Mouse (Mus musculus): Measurements from ENCODE around the gene Sox1.

The Sox1 gene

DNA sequence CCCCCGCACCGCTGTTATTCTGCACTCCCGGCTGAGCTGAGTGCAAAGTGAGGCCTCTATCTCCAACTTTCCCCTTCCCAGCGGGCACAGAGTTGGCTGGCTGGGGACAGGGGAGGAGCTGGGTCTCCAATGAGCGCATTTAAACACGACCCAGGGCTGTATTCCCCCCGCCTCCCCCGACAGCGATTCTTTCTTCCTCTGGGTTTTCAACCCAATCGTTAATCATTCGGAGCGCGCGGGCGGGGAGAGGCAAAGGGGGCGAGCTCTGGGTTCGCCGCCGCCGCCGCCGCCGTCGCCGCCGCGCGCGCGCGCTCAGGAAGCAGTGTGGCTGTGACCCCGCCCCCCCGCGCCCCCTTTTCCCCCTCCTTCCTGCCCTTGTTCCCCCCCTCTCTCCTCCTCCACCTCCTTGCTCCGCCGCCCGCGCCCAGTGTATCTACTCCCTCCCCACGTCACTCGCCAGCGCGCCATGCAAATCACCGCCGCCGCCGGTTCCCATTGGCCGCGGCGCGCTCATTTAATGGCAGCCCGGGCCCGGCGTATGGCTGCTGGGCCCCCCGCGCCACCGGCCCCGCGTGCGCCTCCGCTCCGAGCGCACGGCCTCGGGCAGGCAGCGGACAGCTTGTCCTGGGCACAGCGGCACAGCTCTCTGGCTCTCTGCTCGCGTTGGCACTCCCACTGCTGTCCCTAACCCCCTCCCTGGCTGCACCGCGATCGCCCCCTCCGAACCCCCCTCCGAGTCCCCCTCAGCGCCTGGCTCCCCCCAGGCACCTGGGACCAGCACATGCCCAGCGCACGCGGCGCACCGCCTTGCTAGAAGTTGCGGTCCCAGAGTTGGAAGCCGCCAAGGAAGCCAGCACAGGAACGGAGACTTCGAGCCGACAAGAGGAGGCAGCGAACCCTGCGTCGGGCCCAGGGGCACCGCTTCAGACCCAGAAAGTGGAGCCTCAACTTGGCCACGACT, at the start of gene Sox1:
TSS of gene Sox1 (plus strand) at position 225 of the 961 bp plus-strand sequence.
- peak in 1 of 2 experiments; percentile 79 for DNase-seq (ENCODE audit: low spot score in 2 of 2)

DNA sequence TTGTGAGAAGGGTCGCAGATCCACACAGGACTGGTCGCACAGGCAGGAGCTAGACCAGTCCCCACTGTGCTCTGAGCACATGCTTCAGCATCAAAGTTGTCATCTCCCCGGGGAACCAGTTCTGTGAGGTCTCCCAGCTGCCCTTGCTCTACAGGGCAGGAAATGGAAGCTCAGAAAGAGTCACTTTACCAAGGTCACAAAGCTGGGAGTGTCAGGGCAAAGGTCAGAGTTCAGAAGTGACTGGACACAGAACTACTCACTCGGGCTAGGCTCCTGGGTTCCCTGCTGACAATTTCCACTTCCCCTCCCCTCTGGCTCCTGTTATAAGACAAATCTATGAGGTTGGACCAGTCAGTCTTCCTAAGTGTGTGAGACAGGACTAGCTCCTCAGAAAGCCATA, 49.2 kb upstream of the Sox1 start:
- no peak for DNase-seq (ENCODE audit: low spot score in 2 of 2)

DNA sequence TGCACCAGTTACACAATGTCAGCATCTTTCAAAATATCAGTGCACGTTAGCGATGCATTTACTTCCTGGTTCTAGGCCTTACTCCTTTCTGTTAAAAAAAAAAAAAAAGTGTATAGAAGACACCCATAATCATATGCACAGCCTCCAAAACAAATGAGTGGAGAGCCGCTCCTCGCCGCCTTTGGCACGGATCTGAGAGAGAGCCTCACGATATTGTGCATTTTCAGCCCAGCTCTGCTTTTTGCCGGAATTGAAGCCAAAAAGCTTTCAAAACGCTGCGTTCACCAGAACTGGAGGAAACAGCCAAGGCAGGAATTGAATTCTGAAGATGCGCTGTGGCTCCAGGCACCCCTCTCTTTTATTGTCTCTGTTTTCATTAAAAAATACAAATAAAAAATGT, 48.2 kb upstream of the Sox1 start:
- DNase-seq (ENCODE audit: low spot score in 2 of 2): no peak

DNA sequence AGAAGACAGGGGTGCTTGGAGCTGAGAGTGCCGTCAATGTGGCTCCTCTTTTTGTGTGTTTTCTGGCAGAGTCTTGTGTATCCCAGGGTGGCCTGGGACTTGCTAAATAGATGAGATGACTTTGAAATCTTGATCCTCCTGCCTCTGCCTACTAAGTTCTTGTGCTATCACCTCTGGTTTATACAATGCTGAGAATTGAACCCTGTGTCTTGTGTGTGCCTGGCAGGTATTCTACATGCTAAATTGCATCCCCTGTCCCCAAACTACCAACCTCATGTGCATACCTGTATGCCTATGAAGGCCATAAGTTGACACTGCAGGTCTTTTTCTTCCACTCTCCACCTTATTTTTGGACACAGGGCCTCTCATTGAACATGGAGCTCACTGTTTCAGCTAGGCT, 46.8 kb upstream of the Sox1 start:
- no peak for DNase-seq (ENCODE audit: low spot score in 2 of 2)

DNA sequence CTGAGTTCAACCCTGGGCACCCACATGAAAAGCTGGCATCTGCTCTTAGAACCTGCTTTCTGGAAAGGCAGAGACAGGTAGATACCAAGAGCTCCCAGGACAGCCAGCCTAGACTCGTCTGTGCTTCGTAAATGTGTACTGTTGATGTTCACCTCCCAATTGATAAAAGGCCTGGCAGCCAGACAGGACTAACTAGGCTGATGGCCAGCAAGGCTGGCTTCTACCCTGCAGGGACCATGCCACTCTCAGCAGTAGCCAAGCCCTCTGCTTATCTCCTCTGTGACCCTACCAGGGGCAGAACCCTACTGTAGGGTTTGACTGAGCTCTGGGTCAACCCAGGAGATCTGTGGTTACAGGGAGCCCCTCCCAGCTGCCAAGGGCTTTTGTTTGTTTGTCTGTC, 45.5 kb upstream of the Sox1 start:
- DNase-seq (ENCODE audit: low spot score in 2 of 2): no peak

DNA sequence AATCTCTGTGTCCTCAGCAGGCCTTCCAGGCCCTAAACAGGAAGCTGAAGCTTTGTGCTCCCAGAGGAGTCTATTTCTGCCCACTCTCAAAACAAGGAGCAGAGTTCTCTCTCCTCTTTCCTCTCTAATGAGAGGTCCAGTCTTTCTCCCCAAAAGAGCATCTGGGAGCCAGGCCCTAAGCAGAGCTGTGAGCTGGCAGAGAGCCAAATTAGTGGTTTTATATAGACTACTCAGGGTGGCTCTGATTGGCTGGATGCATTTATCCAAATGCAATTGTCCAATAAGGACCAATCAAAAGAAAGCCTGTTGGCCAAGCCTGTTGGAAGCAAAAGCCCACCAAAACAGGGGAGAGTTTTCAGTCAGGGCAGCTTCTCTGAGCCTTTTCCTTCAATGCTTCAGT, 44.0 kb upstream of the Sox1 start:
- DNase-seq (ENCODE audit: low spot score in 2 of 2): no peak

DNA sequence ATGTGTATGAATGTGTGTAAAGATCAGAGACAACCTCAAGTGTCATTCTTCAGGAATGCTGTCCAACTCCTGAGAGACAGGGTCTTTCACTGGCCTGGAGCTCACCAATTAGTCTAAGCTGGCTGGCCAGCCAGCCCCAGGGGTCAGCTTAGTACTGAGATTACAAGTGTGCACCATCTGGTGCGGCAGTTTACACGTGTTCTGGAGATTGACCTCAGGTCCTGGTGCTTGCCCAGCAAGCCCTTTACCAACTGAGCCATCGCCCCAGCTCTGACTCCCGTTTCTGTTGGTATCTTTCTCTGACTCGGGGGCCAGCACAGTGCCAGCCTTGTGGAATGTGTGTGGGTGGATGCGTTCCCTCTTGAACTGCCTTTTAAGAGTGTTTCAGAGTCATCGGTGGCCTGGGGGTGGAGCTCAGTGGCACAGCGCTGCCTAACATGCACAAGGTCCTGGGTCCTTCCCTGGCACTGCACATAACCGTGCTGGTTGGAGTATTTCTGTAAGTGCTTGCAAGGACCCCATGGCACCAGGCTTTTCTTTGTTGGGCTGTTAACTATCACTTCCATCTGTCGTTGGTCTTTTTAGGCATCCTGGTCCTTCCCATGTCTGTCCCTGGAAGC, 40.6 kb upstream of the Sox1 start:
- DNase-seq (ENCODE audit: low spot score in 2 of 2): no peak

DNA sequence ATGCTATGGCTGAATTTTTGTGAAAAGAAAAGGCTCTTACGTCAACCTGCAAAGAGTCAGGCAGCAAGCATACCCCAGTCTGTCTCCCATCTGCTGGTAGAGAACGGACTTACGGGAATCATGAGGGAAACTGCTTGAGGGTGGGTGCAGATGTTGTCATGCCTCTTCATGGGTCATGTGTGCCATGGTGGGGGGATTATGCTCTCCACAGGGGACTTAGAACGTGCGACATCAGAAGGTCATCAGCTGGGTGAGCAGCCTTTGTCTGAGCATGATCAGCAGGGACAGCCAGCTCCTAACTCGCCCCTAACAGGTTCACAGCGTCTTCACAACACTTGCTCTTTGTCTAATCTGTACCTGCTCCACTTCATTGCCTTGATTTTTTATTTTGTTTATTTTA, 26.9 kb upstream of the Sox1 start:
- DNase-seq (ENCODE audit: low spot score in 2 of 2): no peak

DNA sequence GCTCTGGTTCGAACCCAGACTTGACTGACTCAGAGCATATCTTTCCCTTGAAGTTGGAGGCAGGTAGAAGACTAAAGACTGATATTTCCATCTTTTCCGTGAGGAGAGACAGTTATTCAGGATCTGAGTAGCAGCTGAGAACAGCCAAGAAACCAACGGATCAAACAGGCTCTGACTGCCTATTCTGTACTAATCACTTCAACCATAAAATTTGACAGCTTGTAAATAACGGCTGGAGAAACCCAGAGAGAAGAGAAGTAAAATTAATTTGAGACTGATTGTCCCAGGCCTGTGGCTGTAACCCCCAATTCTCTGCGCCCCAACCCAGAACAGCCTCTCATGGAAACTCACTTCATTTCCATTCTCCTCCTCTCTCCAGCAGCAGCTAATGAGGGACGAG, 26.2 kb upstream of the Sox1 start:
- no peak for DNase-seq (ENCODE audit: low spot score in 2 of 2)

DNA sequence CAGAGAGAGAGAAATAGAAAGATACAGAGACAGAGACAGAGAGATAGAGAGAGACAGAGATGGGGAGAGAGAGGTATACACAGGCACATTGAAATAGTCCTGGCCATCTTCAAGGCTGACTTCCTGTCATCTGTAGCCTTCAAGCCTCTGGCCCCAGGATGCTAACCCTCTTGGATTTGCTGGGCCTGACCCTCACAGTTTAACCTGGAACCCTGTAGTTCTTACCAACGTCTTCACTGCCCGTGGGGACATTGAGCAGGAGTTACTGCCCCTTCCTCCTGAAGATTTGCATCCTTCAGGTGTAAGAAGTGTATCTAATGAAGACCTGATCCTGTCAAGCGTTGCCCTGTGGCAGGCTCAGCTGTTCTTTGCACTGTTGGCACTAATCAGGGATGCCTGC, 14.0 kb upstream of the Sox1 start:
- DNase-seq (ENCODE audit: low spot score in 2 of 2): no peak

DNA sequence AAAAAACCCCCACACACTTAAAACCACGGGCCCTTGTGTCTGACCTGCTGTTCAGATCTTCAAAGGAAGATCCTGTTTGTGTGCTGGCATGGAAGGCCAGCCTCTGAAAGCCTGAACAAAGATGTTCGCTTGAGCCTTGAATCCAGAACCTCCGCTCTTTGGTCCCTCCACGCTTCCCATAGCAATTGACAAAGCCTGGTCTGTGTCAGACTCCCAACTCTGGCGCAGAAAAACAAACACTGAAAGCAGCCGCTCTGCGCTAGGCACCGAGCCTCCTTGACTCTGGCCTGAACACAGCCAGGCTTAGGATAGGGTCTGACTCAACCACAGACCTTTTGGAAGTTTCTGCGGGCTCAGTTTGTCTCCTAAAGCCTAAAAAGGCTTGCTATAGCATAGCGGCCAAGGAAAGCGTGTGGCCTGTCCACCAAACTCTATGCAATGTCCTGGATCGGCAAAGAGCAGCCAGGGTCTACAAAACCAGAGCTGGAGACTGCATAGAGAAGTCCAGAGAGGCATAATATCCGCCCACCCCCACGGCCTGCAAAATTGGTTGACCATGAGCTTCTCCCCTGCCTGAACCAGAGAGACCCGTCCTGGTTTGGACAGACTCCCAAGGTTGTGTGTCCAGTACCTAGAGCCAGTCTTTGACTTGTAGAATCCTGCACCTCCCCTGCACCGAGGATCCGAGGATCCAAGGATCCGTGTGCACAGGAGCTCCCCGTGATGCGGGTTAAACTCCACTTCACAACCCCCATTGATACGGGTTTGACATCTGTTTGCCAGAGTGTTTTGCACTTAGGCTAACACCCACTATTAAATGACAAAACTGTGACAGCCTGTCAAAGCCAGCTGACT, 12.2 kb upstream of the Sox1 start:
- no peak for DNase-seq (ENCODE audit: low spot score in 2 of 2)

DNA sequence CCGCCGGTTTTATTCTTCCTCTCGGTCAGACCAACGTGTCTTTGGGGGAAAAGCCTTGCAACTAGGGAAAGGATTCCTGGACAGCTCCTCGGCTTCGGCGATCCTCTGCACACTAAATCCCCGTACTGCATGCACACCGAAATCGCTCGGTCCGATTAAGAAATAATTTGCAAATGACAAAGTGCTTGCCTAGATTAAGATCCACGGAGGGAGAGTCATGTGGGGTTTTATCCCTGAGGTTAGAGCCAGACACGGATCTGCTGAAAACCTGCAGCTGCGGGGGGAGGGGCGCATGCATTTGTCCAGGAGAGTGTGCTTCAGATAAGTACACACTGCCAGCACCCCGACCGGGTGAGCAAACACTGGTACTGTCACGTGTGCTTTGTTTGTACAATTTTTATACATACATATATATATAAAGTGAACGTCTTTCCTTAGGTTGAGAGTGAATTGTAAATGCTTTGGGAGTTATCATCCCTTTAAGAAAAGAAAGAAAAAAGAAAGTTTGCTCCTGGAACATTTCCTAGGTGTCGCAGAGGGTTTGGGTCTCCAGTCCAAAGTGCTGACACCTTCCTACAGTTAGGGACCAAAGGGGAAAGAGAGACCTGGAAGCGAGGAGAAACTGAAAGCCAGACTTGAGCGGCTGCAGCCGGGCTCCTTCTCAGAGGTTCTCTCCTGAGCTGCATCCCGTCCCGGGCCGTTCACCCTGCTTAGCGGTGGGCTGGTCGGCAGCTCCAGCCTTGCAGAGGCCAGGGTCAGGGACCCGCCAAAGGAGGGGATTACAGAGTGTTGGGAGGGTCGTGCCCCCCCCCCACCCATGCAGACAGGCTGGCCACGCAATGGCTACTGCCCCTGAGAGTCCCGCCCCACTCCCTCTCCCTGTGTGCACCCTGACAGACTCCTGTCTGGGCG, 10.9 kb upstream of the Sox1 start:
- DNase-seq (ENCODE audit: low spot score in 2 of 2): no peak

DNA sequence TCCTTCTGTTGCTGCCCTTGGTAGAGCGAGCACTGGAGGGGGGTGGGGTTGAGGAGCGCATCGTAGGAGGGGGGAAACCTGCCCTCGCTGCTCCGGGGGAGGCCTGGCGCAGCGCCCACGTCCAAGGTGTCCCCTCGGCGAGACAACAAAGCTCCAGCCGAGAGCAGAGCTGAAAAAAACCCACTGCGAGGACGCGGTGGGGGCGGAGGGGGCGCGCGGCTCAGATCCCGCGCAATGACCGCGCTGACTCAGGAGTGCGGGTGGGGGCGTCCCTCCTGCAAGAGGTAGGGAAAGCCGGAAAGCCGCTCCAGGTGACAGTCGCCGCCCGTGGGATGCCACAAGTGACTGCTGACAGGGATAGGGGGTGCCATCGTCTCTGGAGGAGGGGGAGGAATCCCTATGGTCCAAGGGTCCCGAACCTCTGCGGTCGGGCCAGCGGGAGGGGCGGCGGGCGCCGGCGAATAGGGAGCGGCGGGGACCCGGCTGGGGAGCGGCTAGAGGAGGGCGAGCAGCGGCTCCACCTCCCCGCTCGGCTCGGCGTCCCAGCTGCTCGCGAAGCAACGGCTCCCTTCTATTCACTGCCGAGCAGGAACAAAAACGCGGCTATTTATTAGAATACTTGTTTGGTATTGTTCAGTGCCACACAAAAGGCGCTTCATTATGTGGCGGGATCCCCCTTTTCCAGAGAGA, 10.0 kb upstream of the Sox1 start:
- no peak for DNase-seq (ENCODE audit: low spot score in 2 of 2)

DNA sequence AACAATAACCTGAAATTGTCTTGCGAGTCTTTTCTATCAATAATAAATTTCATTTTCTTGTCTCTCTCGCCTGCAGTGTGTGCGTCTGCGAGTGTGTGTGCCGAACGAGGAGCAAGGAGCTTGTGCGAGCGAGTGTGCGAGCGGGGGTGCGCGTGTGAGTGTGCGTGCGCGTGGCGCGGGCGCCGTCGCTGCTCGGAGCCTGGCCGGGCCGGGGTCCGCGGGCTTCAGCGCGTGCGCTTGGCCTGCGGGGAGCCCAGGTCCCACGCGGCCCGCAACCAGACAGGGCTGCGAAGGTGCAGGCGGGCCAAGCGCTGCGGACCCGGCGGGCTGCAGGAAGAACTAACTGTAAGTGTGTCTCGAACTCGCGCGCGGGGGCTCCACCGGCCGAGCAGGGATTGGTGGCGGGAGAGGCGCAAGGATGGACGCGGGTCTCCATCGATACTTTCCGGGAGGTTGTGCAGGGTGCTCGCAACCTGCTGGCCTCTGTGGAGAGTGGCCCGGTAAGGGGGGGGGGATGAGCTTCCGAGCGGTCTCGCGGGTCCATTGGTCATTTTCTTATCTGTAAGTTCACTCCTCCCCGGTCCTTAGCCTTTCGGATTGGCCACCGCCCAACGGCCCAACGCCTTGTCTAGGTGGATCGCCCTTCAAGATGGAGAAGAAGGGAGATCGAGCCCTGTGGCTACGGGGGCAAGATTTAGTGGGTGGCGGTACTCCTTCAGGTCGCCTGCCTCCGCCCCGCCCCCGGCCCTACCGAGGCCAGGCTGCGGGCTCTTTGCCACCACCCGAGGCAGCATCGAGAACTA, 9.2 kb upstream of the Sox1 start:
- no peak for DNase-seq (ENCODE audit: low spot score in 2 of 2)

DNA sequence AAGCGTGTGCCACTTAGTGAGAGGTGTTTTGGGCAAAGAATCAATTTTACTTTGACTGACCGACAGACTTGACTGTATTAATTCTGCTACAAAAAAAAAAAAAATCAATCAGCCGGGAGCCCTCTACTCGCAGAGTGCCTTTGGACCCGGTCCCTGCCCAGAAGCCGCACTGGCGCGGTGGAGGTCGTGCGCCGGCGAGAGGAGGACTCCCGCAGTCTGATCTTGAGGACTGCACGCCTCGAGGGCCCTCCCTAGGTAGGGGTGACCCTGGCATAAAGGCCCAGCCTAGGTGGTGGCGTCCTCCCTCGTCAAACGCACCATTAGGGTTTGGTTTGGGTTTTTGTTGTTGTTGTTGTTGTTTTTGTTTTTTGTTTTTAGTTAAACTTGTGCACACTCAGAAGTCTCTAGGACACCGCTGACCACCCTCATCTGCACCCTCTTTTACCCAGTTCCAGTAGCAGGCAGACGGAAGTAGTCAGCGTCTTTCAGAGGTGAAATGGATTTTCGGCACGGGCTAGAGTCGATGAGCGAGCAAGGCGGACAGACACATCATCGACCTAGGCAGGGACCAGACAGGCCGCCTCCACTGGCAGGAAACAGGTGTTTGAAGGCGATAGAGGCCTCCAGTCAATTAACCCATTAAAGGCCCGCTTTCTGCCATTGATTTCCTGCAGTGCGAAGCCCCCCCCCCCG, 8.4 kb upstream of the Sox1 start:
- no peak for DNase-seq (ENCODE audit: low spot score in 2 of 2)

DNA sequence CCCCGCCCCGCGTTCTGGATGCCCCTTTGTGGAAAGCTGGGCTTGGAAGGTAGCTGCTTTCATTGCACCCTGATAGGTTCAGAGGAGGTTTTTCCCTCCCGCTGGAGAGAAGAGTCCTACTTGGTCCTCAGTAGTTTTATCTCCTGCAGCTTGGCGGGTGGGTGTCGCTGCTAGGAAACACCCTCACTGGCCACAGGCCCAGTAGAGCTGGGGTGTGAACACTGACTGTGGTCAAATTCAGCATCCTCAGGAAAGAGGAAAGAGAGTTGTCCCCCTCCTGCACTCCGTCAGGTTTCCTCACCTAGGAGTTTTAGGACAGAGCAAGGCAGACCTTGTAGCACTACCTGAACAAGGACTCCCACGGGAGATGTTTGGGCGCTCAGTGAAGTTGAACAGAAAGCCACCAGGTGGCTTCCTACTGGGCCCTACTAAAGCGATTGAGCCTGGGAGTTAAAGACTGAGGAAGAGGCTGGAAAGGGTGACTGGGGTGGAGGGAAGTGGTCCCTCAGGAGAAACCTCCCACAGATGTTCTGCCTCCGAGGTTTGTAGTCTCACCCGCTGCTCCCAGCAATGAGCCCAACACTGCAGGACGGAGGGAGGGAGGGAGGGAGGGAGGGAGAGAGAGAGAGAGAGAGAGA, 7.8 kb upstream of the Sox1 start:
- DNase-seq (ENCODE audit: low spot score in 2 of 2): no peak

DNA sequence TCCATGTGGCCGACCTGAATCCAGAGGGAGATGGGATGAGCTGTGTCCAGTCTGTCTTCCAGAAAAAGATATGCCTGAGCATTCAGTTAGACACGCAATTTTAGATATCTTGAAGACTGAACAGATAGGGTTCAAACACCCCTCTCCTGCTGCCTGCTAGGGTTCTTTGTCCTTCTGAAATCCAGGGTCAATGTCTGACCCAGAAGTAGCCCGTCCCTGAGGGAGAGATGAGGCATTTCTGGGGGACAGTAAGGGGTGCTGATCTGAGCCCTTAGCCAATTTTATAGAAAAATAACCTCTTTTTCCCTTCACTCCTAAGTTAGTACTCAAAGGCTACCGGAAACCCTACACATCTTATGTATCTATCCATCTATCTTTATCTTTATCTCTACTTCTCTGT, 7.2 kb upstream of the Sox1 start:
- no peak for DNase-seq (ENCODE audit: low spot score in 2 of 2)

DNA sequence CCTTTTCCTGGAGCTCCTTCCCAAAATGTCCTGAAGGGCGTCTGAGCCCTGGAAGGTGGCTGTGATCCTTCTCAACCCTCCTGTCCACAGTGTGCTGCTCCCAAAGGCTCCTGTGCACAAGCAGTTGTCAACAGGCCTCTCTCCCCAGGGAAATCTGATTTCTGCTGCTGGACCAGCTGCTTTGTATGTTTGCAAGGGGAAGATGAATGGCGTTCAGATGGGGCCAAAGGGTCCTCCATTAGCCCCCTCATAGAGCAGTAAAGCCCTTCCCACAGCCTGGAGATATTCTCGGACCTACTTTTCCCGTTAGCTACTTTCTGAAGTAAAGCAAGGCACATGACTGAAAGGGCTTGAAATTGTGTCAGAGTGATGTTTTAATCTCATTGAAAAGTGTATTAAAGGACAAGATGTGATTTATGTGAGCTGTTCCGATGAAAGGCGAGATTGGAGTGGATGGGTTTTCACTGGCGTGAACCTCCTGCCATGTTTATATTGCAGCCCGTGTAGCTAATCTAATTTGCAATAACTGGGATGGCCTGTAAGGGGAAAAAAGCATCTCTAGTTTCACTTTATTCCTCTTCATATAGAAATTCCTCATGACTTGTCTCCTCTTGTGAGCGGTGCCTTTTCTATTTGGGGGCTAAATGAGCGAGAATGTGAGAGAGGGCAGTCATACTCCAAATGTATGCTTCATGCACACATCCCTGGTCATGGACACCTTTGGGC, 6.5 kb upstream of the Sox1 start:
- no peak for DNase-seq (ENCODE audit: low spot score in 2 of 2)

All from frontal cortex, postnatal 14 days (tissue).